7 mouse cellular contexts compared by ENCODE assay signal in genomic region chr5:143909417-143910400, GRCm38 (mm10). TPM values are rescaled to one million over a fixed set of nuclear protein-coding genes. Genes with fewer than 3 reads are reported as not detected.
DNase-seq lines count a peak whose midpoint lies in the region; ATAC-seq and TF ChIP-seq lines count a peak whose summit lies in the region.

Gene Aimp2 (minus strand): TSS chr5:143909847.
Gene Pms2 (plus strand): TSS chr5:143909964.

- no peaks in the 10 kb centered on the region for H3K27me3 ChIP-seq in embryonic facial prominence, embryonic 10.5 days (replicated peaks; ENCODE audit: low read depth, poor library complexity, severe bottlenecking)
- no peaks in the 10 kb centered on the region for H3K27me3 ChIP-seq in intestine, postnatal 0 days (replicated peaks; ENCODE audit: control insufficient read depth, insufficient read depth, low read length)
- H3K27me3 ChIP-seq in midbrain, embryonic 12.5 days, result no peaks in the 10 kb centered on the region
- no peaks in the 10 kb centered on the region for H3K27me3 ChIP-seq in small intestine, adult 2 months (ENCODE audit: control insufficient read depth, insufficient read depth, low read length)

- peak within 1 kb of the TSS; percentile 86 for H3K27ac ChIP-seq in embryonic facial prominence, embryonic 10.5 days (replicated peaks)
- peak within 1 kb of the TSS; percentile 82 for H3K27ac ChIP-seq in intestine, postnatal 0 days (ENCODE audit: low read depth, low read length)
- H3K27ac ChIP-seq in midbrain, embryonic 12.5 days (replicated peaks), result peak within 1 kb of the TSS; percentile 79
- H3K27ac ChIP-seq in small intestine, adult 2 months (ENCODE audit: insufficient read depth, low read depth, low read length), result peak within 1 kb of the TSS; percentile 66

- no peak for TF ChIP-seq CTCF in intestine, postnatal 0 days (IDR thresholded peaks at IDR 0.05; ENCODE audit: low read depth)
- no peak for TF ChIP-seq CTCF in small intestine, adult 2 months (IDR thresholded peaks at IDR 0.05; ENCODE audit: extremely low read depth, insufficient read length, insufficient replicate concordance, low read depth, low read length)

- peaks cover 56% of the 10 kb centered on the region for H3K36me3 ChIP-seq in embryonic facial prominence, embryonic 10.5 days (replicated peaks)
- H3K36me3 ChIP-seq in intestine, postnatal 0 days (ENCODE audit: control insufficient read depth, insufficient read depth), result peaks cover 8% of the 10 kb centered on the region
- peaks cover 25% of the 10 kb centered on the region for H3K36me3 ChIP-seq in midbrain, embryonic 12.5 days
- peaks cover 13% of the 10 kb centered on the region for H3K36me3 ChIP-seq in small intestine, adult 2 months (ENCODE audit: control insufficient read depth, insufficient read depth, low read length)

- peak within 1 kb of the TSS; percentile 65 for H3K9ac ChIP-seq in intestine, postnatal 0 days (ENCODE audit: low read depth, low read length)
- H3K9ac ChIP-seq in midbrain, embryonic 12.5 days (replicated peaks), result peak within 1 kb of the TSS; percentile 68

- peaks cover 26% of the 10 kb centered on the region for H3K4me1 ChIP-seq in embryonic facial prominence, embryonic 10.5 days
- H3K4me1 ChIP-seq in intestine, postnatal 0 days (replicated peaks; ENCODE audit: control insufficient read depth, insufficient read depth, low read length), result no peaks in the 10 kb centered on the region; the same call in 1 of the 2 replicates
- H3K4me1 ChIP-seq in midbrain, embryonic 12.5 days, result peaks cover 19% of the 10 kb centered on the region
- peaks cover 6% of the 10 kb centered on the region; the same call in 1 of the 2 replicates for H3K4me1 ChIP-seq in small intestine, adult 2 months (ENCODE audit: control insufficient read depth, insufficient read depth, insufficient read length, low read length)

- peak; percentile 96 for DNase-seq in adrenal gland, postnatal 10 days
- DNase-seq in embryonic facial prominence, embryonic 10.5 days (ENCODE audit: low spot score), result peak; percentile 96
- DNase-seq in gonadal fat pad, adult 2 months (ENCODE audit: low read depth), result peak; percentile 92
- DNase-seq in left cerebral cortex, postnatal 4 days, result peak; percentile 96

- H3K4me3 ChIP-seq in embryonic facial prominence, embryonic 10.5 days, result peak within 1 kb of the TSS; percentile 64
- peak within 1 kb of the TSS; percentile 62 for H3K4me3 ChIP-seq in intestine, postnatal 0 days (ENCODE audit: low read depth, low read length)
- H3K4me3 ChIP-seq in midbrain, embryonic 12.5 days, result peak within 1 kb of the TSS; percentile 77
- peak within 1 kb of the TSS; percentile 84 for H3K4me3 ChIP-seq in small intestine, adult 2 months (ENCODE audit: low read depth, low read length)

- ATAC-seq in intestine, postnatal 0 days, result peak; percentile 99
- peak; percentile 100 for ATAC-seq in midbrain, embryonic 12.5 days (ENCODE audit: low FRiP score, low read depth)

- intact Hi-C loops in left cerebral cortex, postnatal 4 days (cut with DNase I), result loop anchor here (5.0 kb wide), 1 partner anchor 93 kb away; no protein-coding TSS in a partner anchor

- under 1% methylated on average over 70 of the region's 70 CpGs for WGBS in embryonic facial prominence, embryonic 10.5 days
- WGBS in intestine, postnatal 0 days, result under 1% methylated on average over 70 of the region's 70 CpGs
- under 1% methylated on average over 70 of the region's 70 CpGs for WGBS in midbrain, embryonic 12.5 days
- under 1% methylated on average over 70 of the region's 70 CpGs for WGBS in small intestine, adult 2 months

- peak within 1 kb of the TSS; percentile 90 for H3K4me2 ChIP-seq in intestine, postnatal 0 days (replicated peaks; ENCODE audit: low read depth)
- peak within 1 kb of the TSS; percentile 80 for H3K4me2 ChIP-seq in midbrain, embryonic 12.5 days (replicated peaks)

- H3K9me3 ChIP-seq in embryonic facial prominence, embryonic 10.5 days, result no peaks in the 10 kb centered on the region
- no peaks in the 10 kb centered on the region for H3K9me3 ChIP-seq in intestine, postnatal 0 days (ENCODE audit: control insufficient read depth)
- H3K9me3 ChIP-seq in midbrain, embryonic 12.5 days, result no peaks in the 10 kb centered on the region

- peak; percentile 57; the same call in 1 of the 2 replicates for TF ChIP-seq POLR2A in small intestine, adult 2 months (IDR thresholded peaks at IDR 0.05; ENCODE audit: low read depth, low read length)

RNA-seq across cellular contexts. Expression of gene Aimp2, which starts in this region (rescaled TPM):
- total RNA-seq in adrenal gland, postnatal 10 days (2021), result 10 to 100 TPM; 34.3 to 38.6 TPM
- 136 and 144 TPM in 2 replicates for polyA plus RNA-seq in embryonic facial prominence, embryonic 10.5 days (2016; fragmentation: Nextera tagmentation; extraction: Ambion mirVana)
- 38.5 and 41.5 TPM in 2 replicates for polyA plus RNA-seq in gonadal fat pad, adult 2 months (2012; rRNA removed)
- 58.8 TPM in 2 replicates for polyA plus RNA-seq in intestine, postnatal 0 days (2015; fragmentation: Nextera tagmentation; extraction: Ambion mirVana)
- 10 to 100 TPM; 58.1 to 59.7 TPM for total RNA-seq in left cerebral cortex, postnatal 4 days (2021)
- 73.0 and 91.7 TPM in 2 replicates for polyA plus RNA-seq in midbrain, embryonic 12.5 days (2016; fragmentation: Nextera tagmentation; extraction: Ambion mirVana)
- 19.3 and 40.4 TPM in 2 replicates for polyA plus RNA-seq in small intestine, adult 2 months (2012; rRNA removed)

RNA-seq across cellular contexts. Expression of gene Pms2, which starts in this region (rescaled TPM):
- 10 to 100 TPM in 1 of 2 experiments, 1 to 10 TPM in 1; 8.8 to 12.5 TPM for total RNA-seq in adrenal gland, postnatal 10 days (2021)
- polyA plus RNA-seq in embryonic facial prominence, embryonic 10.5 days (2016; fragmentation: Nextera tagmentation; extraction: Ambion mirVana), result 36.9 and 41.0 TPM in 2 replicates
- 3.6 and 4.0 TPM in 2 replicates for polyA plus RNA-seq in gonadal fat pad, adult 2 months (2012; rRNA removed)
- 6.4 and 6.8 TPM in 2 replicates for polyA plus RNA-seq in intestine, postnatal 0 days (2015; fragmentation: Nextera tagmentation; extraction: Ambion mirVana)
- total RNA-seq in left cerebral cortex, postnatal 4 days (2021), result 10 to 100 TPM; 17.2 to 23.2 TPM
- polyA plus RNA-seq in midbrain, embryonic 12.5 days (2016; fragmentation: Nextera tagmentation; extraction: Ambion mirVana), result 34.5 and 35.8 TPM in 2 replicates
- polyA plus RNA-seq in small intestine, adult 2 months (2012; rRNA removed), result 0.51 and 0.84 TPM in 2 replicates

Comparison
In these comparisons a context has a peak if more than half of its experiments do, and no peak if none do; other contexts are left out.
1. Peak in every context shown above with its lines: DNase-seq, ATAC-seq, H3K4me3 ChIP-seq and H3K27ac ChIP-seq.